Mouse (Mus musculus): ENCODE measurements around the gene Saxo1. TPM values are rescaled to one million over a fixed set of nuclear protein-coding genes. Genes with fewer than 3 reads are reported as not detected.

Gene Saxo1
- polyA plus RNA-seq, 1 experiment from 2014 or later = not detected

DNA sequence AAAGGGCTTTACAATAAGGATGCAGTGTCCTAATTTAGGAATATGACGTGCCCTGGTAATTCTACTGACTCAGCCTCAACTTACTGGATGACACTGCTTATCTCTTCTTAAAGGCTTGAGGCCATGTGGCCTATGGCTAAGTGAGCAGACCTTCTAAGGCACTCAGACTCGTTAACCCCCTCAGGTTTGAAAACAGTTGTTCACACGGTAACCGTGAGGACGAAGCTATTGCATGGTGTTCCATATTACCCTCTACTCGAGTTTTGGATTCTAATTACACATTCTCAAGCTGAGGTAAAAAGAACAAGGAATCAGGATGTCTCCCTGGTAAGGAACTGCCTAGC, 16.8 kb upstream of the Saxo1 start:
- Histone ChIP-seq H3K27me3 (ENCODE audit: control insufficient read depth, insufficient read depth, low read length) (no peaks in the 10 kb centered on the region), H3K9me3 (ENCODE audit: control insufficient read depth, low read length) (no peaks in the 10 kb centered on the region), H3K36me3 (ENCODE audit: control insufficient read depth, insufficient read depth, low read length) (no peaks in the 10 kb centered on the region), H3K9ac (ENCODE audit: low read length) (peak overlapping the region; percentile 95), H3K4me1 (replicated peaks; ENCODE audit: control insufficient read depth, insufficient read depth, low read length) (peaks cover 6% of the 10 kb centered on the region), H3K27ac (ENCODE audit: low read depth, low read length) (peak overlapping the region; percentile 96), H3K4me3 (ENCODE audit: low read depth, low read length) (peak overlapping the region; percentile 81), H3K4me2 (ENCODE audit: low read depth, low read length, severe bottlenecking) (peak overlapping the region; percentile 82)
- DNase-seq (ENCODE audit: low spot score) (no peak), ATAC-seq (replicated peaks; ENCODE audit: low FRiP score) (peak; percentile 19)
- 15% methylated on average over 6 of the region's 6 CpGs for WGBS

DNA sequence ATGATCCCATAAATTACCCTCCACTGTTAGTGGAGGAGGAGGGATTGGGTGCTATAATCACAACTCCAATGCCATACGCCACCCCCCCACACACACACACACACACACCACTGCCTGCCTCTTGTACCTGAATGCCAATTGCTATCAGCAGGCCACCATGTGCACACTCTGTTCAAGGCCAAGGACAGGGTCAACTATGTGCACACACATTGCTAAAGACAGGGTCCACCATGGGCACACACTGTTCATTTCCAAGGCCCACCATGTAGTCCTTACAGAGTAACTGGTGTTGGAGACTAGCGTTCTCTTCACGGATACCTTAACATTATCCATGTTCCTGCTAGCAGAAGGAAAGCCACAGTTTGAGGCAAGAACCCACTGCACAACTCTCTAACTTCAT, 2.9 kb upstream of the Saxo1 start:
- no peaks in the 10 kb centered on the region for H3K4me1 ChIP-seq (replicated peaks; ENCODE audit: control insufficient read depth, insufficient read depth, low read length)
- no peak overlapping the region for H3K27ac ChIP-seq (ENCODE audit: low read depth, low read length)
- H3K4me3 ChIP-seq (ENCODE audit: low read depth, low read length) = no peak overlapping the region
- no peaks in the 10 kb centered on the region for H3K9me3 ChIP-seq (ENCODE audit: control insufficient read depth, low read length)
- H3K9ac ChIP-seq (ENCODE audit: low read length) = no peak overlapping the region
- WGBS = 94% methylated on average over 3 of the region's 3 CpGs
- DNase-seq (ENCODE audit: low spot score) (no peak), ATAC-seq (replicated peaks; ENCODE audit: low FRiP score) (no peak)
- H3K27me3 ChIP-seq (ENCODE audit: control insufficient read depth, insufficient read depth, low read length) = no peaks in the 10 kb centered on the region
- H3K4me2 ChIP-seq (ENCODE audit: low read depth, low read length, severe bottlenecking) = no peak overlapping the region
- H3K36me3 ChIP-seq (ENCODE audit: control insufficient read depth, insufficient read depth, low read length) = no peaks in the 10 kb centered on the region

DNA sequence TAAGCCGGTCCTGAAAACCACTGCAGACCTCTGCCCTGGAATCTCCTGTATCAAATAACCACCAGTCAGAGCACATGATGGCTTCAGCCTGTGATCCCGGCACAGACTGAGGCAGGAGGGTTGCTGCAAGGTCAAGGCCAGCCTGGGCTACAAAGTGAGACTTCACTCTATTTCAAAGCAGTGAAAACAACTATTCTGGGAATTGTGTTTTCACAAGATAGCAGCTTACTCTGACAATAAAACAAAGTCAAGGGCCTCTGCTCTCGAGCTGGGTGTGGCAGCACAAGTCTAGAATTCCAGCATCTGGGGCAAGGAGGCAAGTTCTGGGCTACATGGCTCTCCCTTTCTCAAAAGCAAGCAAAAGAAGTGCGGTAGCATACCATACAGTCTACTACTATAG, 878 bp upstream of the Saxo1 start:
- Histone ChIP-seq H3K9me3 (ENCODE audit: control insufficient read depth, low read length) (no peaks in the 10 kb centered on the region), H3K9ac (ENCODE audit: low read length) (no peak overlapping the region), H3K4me3 (ENCODE audit: low read depth, low read length) (no peak overlapping the region), H3K27ac (ENCODE audit: low read depth, low read length) (no peak overlapping the region), H3K36me3 (ENCODE audit: control insufficient read depth, insufficient read depth, low read length) (no peaks in the 10 kb centered on the region), H3K4me2 (ENCODE audit: low read depth, low read length, severe bottlenecking) (no peak overlapping the region), H3K27me3 (ENCODE audit: control insufficient read depth, insufficient read depth, low read length) (no peaks in the 10 kb centered on the region), H3K4me1 (replicated peaks; ENCODE audit: control insufficient read depth, insufficient read depth, low read length) (no peaks in the 10 kb centered on the region)
- WGBS = 77% methylated on average over 4 of the region's 4 CpGs
- no peak for DNase-seq (ENCODE audit: low spot score)
- no peak for ATAC-seq (replicated peaks; ENCODE audit: low FRiP score)

GRCm38 (mm10) chr4:86557371-86557770, 757 bp downstream of the Saxo1 start:
- DNase-seq (ENCODE audit: low spot score) = no peak
- Histone ChIP-seq H3K4me3 (ENCODE audit: low read depth, low read length) (no peak overlapping the region), H3K9ac (ENCODE audit: low read length) (no peak overlapping the region), H3K27me3 (ENCODE audit: control insufficient read depth, insufficient read depth, low read length) (no peaks in the 10 kb centered on the region), H3K9me3 (ENCODE audit: control insufficient read depth, low read length) (no peaks in the 10 kb centered on the region), H3K36me3 (ENCODE audit: control insufficient read depth, insufficient read depth, low read length) (no peaks in the 10 kb centered on the region), H3K27ac (ENCODE audit: low read depth, low read length) (no peak overlapping the region), H3K4me2 (ENCODE audit: low read depth, low read length, severe bottlenecking) (no peak overlapping the region), H3K4me1 (replicated peaks; ENCODE audit: control insufficient read depth, insufficient read depth, low read length) (no peaks in the 10 kb centered on the region)
- no peak for ATAC-seq (replicated peaks; ENCODE audit: low FRiP score)
- 68% methylated on average over 7 of the region's 7 CpGs for WGBS

DNA sequence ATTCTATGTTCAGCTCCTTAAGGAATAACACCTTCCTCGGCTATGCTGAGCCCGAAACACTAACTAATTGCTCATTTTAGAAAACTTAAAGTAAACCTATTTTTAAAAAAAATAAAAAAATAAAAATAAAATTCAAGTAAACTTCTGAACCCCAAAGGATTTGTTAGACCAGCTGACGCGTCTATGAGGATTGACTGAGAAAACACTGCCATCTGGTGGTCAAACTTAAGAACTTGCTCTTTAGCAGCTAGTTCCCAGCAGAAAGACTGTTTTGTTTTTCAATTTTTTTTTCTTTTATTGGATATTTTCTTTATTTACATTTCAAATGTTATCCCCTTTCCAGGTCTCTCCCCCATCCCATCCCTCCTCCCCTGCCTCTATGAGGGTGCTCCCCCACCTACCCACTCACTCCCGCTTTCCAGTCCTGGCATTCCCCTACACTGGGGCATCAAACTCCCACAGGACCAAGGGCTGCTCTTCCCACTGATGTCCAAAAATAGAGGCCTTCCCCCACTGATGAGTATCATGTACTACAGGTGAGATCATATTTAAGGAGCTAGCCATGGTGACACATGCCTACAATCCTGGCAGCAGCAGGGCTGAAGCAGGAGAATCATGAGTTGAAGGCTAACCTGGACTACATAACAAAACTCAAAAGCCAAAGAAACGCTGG, 3.0 kb downstream of the Saxo1 start:
- 25% methylated on average over 6 of the region's 6 CpGs for WGBS
- ATAC-seq (replicated peaks; ENCODE audit: low FRiP score) (peak; percentile 60; the same call in 1 of the 2 replicates), DNase-seq (ENCODE audit: low spot score) (no peak)
- H3K27me3 ChIP-seq (ENCODE audit: control insufficient read depth, insufficient read depth, low read length) = no peaks in the 10 kb centered on the region
- H3K4me2 ChIP-seq (ENCODE audit: low read depth, low read length, severe bottlenecking) = no peak overlapping the region
- no peaks in the 10 kb centered on the region for H3K9me3 ChIP-seq (ENCODE audit: control insufficient read depth, low read length)
- no peaks in the 10 kb centered on the region for H3K4me1 ChIP-seq (replicated peaks; ENCODE audit: control insufficient read depth, insufficient read depth, low read length)
- H3K27ac ChIP-seq (ENCODE audit: low read depth, low read length) = no peak overlapping the region
- H3K36me3 ChIP-seq (ENCODE audit: control insufficient read depth, insufficient read depth, low read length) = no peaks in the 10 kb centered on the region
- no peak overlapping the region for H3K9ac ChIP-seq (ENCODE audit: low read length)
- no peak overlapping the region for H3K4me3 ChIP-seq (ENCODE audit: low read depth, low read length)

DNA sequence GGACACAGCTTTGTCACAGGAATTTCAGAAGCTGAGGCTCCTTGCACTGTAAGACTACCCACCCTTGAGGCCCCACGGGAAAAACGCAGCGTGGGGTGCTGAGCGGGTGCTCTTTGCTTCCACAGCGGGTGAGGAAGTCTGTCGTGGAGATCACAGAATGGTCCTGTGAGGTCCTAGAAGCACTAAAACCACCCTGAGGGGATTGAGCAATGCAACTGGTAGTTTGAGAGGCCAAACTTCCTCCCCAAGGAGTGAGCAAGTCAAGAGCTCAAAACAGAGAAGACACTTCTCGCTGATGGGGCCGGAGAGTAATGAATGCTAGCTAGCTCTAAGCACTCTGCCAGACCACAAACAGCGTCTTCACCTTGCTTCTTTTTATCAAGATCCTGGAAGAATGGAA, 9.8 kb downstream of the Saxo1 start:
- no peak overlapping the region for H3K27ac ChIP-seq (ENCODE audit: low read depth, low read length)
- ATAC-seq (replicated peaks; ENCODE audit: low FRiP score) = no peak
- no peaks in the 10 kb centered on the region for H3K4me1 ChIP-seq (replicated peaks; ENCODE audit: control insufficient read depth, insufficient read depth, low read length)
- H3K27me3 ChIP-seq (ENCODE audit: control insufficient read depth, insufficient read depth, low read length) = no peaks in the 10 kb centered on the region
- DNase-seq (ENCODE audit: low spot score) = no peak
- no peak overlapping the region for H3K4me2 ChIP-seq (ENCODE audit: low read depth, low read length, severe bottlenecking)
- WGBS = 87% methylated on average over 9 of the region's 9 CpGs
- H3K9me3 ChIP-seq (ENCODE audit: control insufficient read depth, low read length) = no peaks in the 10 kb centered on the region
- no peaks in the 10 kb centered on the region for H3K36me3 ChIP-seq (ENCODE audit: control insufficient read depth, insufficient read depth, low read length)
- H3K9ac ChIP-seq (ENCODE audit: low read length) = no peak overlapping the region
- H3K4me3 ChIP-seq (ENCODE audit: low read depth, low read length) = no peak overlapping the region

GRCm38 (mm10) chr4:86545615-86546014, 12.5 kb downstream of the Saxo1 start:
- ATAC-seq (replicated peaks; ENCODE audit: low FRiP score) (no peak), DNase-seq (ENCODE audit: low spot score) (no peak)
- Histone ChIP-seq H3K36me3 (ENCODE audit: control insufficient read depth, insufficient read depth, low read length) (no peaks in the 10 kb centered on the region), H3K4me2 (ENCODE audit: low read depth, low read length, severe bottlenecking) (no peak overlapping the region), H3K27me3 (ENCODE audit: control insufficient read depth, insufficient read depth, low read length) (no peaks in the 10 kb centered on the region), H3K4me3 (ENCODE audit: low read depth, low read length) (no peak overlapping the region), H3K4me1 (replicated peaks; ENCODE audit: control insufficient read depth, insufficient read depth, low read length) (no peaks in the 10 kb centered on the region), H3K9me3 (ENCODE audit: control insufficient read depth, low read length) (no peaks in the 10 kb centered on the region), H3K27ac (ENCODE audit: low read depth, low read length) (no peak overlapping the region), H3K9ac (ENCODE audit: low read length) (no peak overlapping the region)
- 56% methylated on average over 5 of the region's 5 CpGs for WGBS

GRCm38 (mm10) chr4:86543999-86544398, 14.1 kb downstream of the Saxo1 start:
- ATAC-seq (replicated peaks; ENCODE audit: low FRiP score) (no peak), DNase-seq (ENCODE audit: low spot score) (no peak)
- H3K27ac ChIP-seq (ENCODE audit: low read depth, low read length) = no peak overlapping the region
- H3K4me2 ChIP-seq (ENCODE audit: low read depth, low read length, severe bottlenecking) = no peak overlapping the region
- H3K9ac ChIP-seq (ENCODE audit: low read length) = no peak overlapping the region
- H3K4me1 ChIP-seq (replicated peaks; ENCODE audit: control insufficient read depth, insufficient read depth, low read length) = no peaks in the 10 kb centered on the region
- no peaks in the 10 kb centered on the region for H3K9me3 ChIP-seq (ENCODE audit: control insufficient read depth, low read length)
- H3K36me3 ChIP-seq (ENCODE audit: control insufficient read depth, insufficient read depth, low read length) = no peaks in the 10 kb centered on the region
- H3K4me3 ChIP-seq (ENCODE audit: low read depth, low read length) = no peak overlapping the region
- WGBS = 66% methylated on average over 3 of the region's 3 CpGs
- H3K27me3 ChIP-seq (ENCODE audit: control insufficient read depth, insufficient read depth, low read length) = no peaks in the 10 kb centered on the region

DNA sequence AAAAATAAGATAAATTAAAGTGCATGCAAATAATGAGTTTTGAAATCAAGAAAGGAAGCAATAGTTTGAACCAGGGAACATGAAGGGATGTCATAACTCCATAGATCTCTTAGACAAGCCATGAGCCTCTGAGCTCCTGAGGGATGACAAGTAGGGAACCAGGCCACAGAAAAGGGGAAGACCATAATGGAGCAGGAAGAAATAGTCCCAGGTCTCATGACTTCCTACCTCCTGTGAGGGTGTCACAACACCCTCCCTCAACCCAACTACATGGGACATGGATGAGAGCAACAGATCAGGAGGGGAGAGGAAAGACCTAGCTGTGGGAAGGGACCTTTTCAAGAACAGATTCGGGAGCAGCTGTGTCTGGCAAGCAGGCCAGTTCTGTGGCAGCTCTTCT, 16.6 kb downstream of the Saxo1 start:
- DNase-seq (ENCODE audit: low spot score) = no peak
- no peak for ATAC-seq (replicated peaks; ENCODE audit: low FRiP score)

More for the DNA sequence above, 16.6 kb downstream of the Saxo1 start:
- no peak overlapping the region for H3K4me2 ChIP-seq (ENCODE audit: low read depth, low read length, severe bottlenecking)
- H3K36me3 ChIP-seq (ENCODE audit: control insufficient read depth, insufficient read depth, low read length) = no peaks in the 10 kb centered on the region
- no peak overlapping the region for H3K27ac ChIP-seq (ENCODE audit: low read depth, low read length)
- no peaks in the 10 kb centered on the region for H3K4me1 ChIP-seq (replicated peaks; ENCODE audit: control insufficient read depth, insufficient read depth, low read length)
- no peaks in the 10 kb centered on the region for H3K27me3 ChIP-seq (ENCODE audit: control insufficient read depth, insufficient read depth, low read length)
- 86% methylated on average over 1 of the region's 1 CpGs for WGBS
- no peaks in the 10 kb centered on the region for H3K9me3 ChIP-seq (ENCODE audit: control insufficient read depth, low read length)
- H3K9ac ChIP-seq (ENCODE audit: low read length) = no peak overlapping the region
- H3K4me3 ChIP-seq (ENCODE audit: low read depth, low read length) = no peak overlapping the region
